In the genomic region with DNA sequence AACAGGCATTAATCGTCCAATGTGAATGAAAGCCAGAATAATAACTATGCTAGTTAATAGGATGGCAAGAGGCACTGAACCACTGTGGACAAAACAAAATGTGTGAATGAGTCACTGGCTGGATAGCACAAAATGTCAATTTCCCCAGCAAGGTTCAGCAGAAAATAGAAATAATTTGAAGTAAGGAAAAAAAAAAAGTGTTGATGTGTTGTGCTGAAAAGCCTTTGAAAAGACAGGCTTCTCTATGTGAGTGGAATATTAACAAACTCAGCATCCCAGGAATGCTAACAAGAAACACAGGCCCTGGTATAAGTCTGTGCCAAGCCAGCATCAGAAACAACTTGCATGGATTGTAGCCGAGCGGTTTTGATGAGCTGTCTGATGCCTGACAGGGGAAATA, we compare ENCODE assay signal across 18 mouse cellular contexts.
DNase-seq lines count a peak whose midpoint lies in the region; ATAC-seq lines count a peak whose summit lies in the region.
"Had no signal": no experiment of that assay in that cellular context is flagged by ENCODE, and none has a peak within 500 bp of the region (broad histone marks: within the 10 kb centered on the region; RNA-seq: fewer than 3 reads in every experiment).

No protein-coding gene starts in this region.

- DNase-seq in hindbrain, embryonic 10.5 days (ENCODE audit: low spot score), result no peak
- peak; percentile 50 for DNase-seq in brain, adult 2 months (ENCODE audit: low read depth, low spot score)
- no peak for DNase-seq in kidney, postnatal 25 days
- no peak for DNase-seq in thymus, postnatal 10 days (ENCODE audit: low spot score in 2 of 2)
- DNase-seq: adrenal gland, postnatal 25 days; kidney, adult 11 months; kidney, postnatal 36 days; lung, embryonic 14.5 days; lung, postnatal 4 days; right cerebral cortex, adult 18-20 months had no signal

- no peaks in the 10 kb centered on the region for H3K36me3 ChIP-seq in hindbrain, embryonic 13.5 days
- H3K36me3 ChIP-seq in hindbrain, embryonic 10.5 days, result no peaks in the 10 kb centered on the region
- H3K36me3 ChIP-seq in forebrain, embryonic 12.5 days (replicated peaks), result no peaks in the 10 kb centered on the region
- H3K36me3 ChIP-seq in hindbrain, embryonic 16.5 days (ENCODE audit: control insufficient read depth, insufficient read depth, low read length), result no peaks in the 10 kb centered on the region
- H3K36me3 ChIP-seq: heart, embryonic 15.5 days; limb, embryonic 10.5 days; midbrain, embryonic 12.5 days had no signal

- no peak overlapping the region for H3K9ac ChIP-seq in hindbrain, embryonic 13.5 days
- no peak overlapping the region for H3K9ac ChIP-seq in forebrain, embryonic 12.5 days
- no peak overlapping the region for H3K9ac ChIP-seq in hindbrain, embryonic 16.5 days (ENCODE audit: low read depth, low read length)
- H3K9ac ChIP-seq: heart, embryonic 15.5 days; lung, embryonic 14.5 days; midbrain, embryonic 12.5 days had no signal

- ATAC-seq in hindbrain, embryonic 13.5 days (ENCODE audit: low FRiP score), result peak; percentile 73; the same call in 1 of the 2 replicates
- ATAC-seq in forebrain, embryonic 12.5 days (ENCODE audit: low FRiP score), result peak; percentile 79; the same call in 1 of the 2 replicates
- peak; percentile 85 for ATAC-seq in hindbrain, embryonic 16.5 days

- H3K4me2 ChIP-seq in hindbrain, embryonic 13.5 days, result no peak overlapping the region
- no peak overlapping the region for H3K4me2 ChIP-seq in forebrain, embryonic 12.5 days
- H3K4me2 ChIP-seq in hindbrain, embryonic 16.5 days (ENCODE audit: low read length), result no peak overlapping the region
- H3K4me2 ChIP-seq: heart, embryonic 15.5 days; liver, embryonic 11.5 days; lung, embryonic 14.5 days; midbrain, embryonic 12.5 days had no signal

- no peaks in the 10 kb centered on the region; the same call in 1 of the 2 replicates for H3K4me1 ChIP-seq in hindbrain, embryonic 13.5 days (replicated peaks)
- no peaks in the 10 kb centered on the region for H3K4me1 ChIP-seq in hindbrain, embryonic 10.5 days (replicated peaks)
- H3K4me1 ChIP-seq in forebrain, embryonic 12.5 days, result no peaks in the 10 kb centered on the region
- no peaks in the 10 kb centered on the region for H3K4me1 ChIP-seq in hindbrain, embryonic 16.5 days (ENCODE audit: control insufficient read depth, insufficient read depth, low read depth, low read length)
- H3K4me1 ChIP-seq: heart, embryonic 15.5 days; limb, embryonic 10.5 days; midbrain, embryonic 12.5 days had no signal

- H3K27me3 ChIP-seq in hindbrain, embryonic 13.5 days, result no peaks in the 10 kb centered on the region
- H3K27me3 ChIP-seq in hindbrain, embryonic 10.5 days (ENCODE audit: insufficient read depth, poor library complexity, severe bottlenecking), result no peaks in the 10 kb centered on the region
- H3K27me3 ChIP-seq in forebrain, embryonic 12.5 days, result no peaks in the 10 kb centered on the region
- no peaks in the 10 kb centered on the region for H3K27me3 ChIP-seq in hindbrain, embryonic 16.5 days (replicated peaks; ENCODE audit: control insufficient read depth, insufficient read depth, low read length)
- H3K27me3 ChIP-seq: heart, embryonic 15.5 days; midbrain, embryonic 12.5 days had no signal

- no peaks in the 10 kb centered on the region for H3K9me3 ChIP-seq in hindbrain, embryonic 13.5 days
- H3K9me3 ChIP-seq in hindbrain, embryonic 10.5 days, result no peaks in the 10 kb centered on the region
- H3K9me3 ChIP-seq in forebrain, embryonic 12.5 days, result no peaks in the 10 kb centered on the region
- H3K9me3 ChIP-seq in hindbrain, embryonic 16.5 days (ENCODE audit: control insufficient read depth, low read length), result no peaks in the 10 kb centered on the region
- H3K9me3 ChIP-seq: heart, embryonic 15.5 days; limb, embryonic 10.5 days; midbrain, embryonic 12.5 days had no signal

- 47% methylated on average over 3 of the region's 3 CpGs for WGBS in hindbrain, embryonic 13.5 days
- 88% methylated on average over 3 of the region's 3 CpGs for WGBS in hindbrain, embryonic 10.5 days
- WGBS in forebrain, embryonic 12.5 days, result 40% methylated on average over 3 of the region's 3 CpGs
- 38% methylated on average over 3 of the region's 3 CpGs for WGBS in hindbrain, embryonic 16.5 days

- no peak overlapping the region for H3K4me3 ChIP-seq in hindbrain, embryonic 13.5 days
- H3K4me3 ChIP-seq in hindbrain, embryonic 10.5 days, result no peak overlapping the region
- H3K4me3 ChIP-seq in forebrain, embryonic 12.5 days (replicated peaks), result no peak overlapping the region
- H3K4me3 ChIP-seq in hindbrain, embryonic 16.5 days (ENCODE audit: low read length), result no peak overlapping the region
- H3K4me3 ChIP-seq: heart, embryonic 15.5 days; left cerebral cortex, adult 2 months; limb, embryonic 10.5 days; midbrain, embryonic 12.5 days had no signal

- no peak overlapping the region for H3K27ac ChIP-seq in hindbrain, embryonic 13.5 days
- no peak overlapping the region for H3K27ac ChIP-seq in hindbrain, embryonic 10.5 days
- H3K27ac ChIP-seq in forebrain, embryonic 12.5 days, result no peak overlapping the region
- H3K27ac ChIP-seq in hindbrain, embryonic 16.5 days (ENCODE audit: low read depth, low read length), result no peak overlapping the region
- H3K27ac ChIP-seq: heart, embryonic 15.5 days; left cerebral cortex, adult 2 months; limb, embryonic 10.5 days; midbrain, embryonic 12.5 days had no signal
